Mouse (Mus musculus): ENCODE measurements around the gene Sv2c. TPM values are rescaled to one million over a fixed set of nuclear protein-coding genes. Genes with fewer than 3 reads are reported as not detected.
A peak's percentile ranks its signal among the peaks of the same experiment; 100 is the strongest.

Sv2c gene
- polyA plus RNA-seq, 1 experiment from 2014 or later = 0.75 TPM

DNA sequence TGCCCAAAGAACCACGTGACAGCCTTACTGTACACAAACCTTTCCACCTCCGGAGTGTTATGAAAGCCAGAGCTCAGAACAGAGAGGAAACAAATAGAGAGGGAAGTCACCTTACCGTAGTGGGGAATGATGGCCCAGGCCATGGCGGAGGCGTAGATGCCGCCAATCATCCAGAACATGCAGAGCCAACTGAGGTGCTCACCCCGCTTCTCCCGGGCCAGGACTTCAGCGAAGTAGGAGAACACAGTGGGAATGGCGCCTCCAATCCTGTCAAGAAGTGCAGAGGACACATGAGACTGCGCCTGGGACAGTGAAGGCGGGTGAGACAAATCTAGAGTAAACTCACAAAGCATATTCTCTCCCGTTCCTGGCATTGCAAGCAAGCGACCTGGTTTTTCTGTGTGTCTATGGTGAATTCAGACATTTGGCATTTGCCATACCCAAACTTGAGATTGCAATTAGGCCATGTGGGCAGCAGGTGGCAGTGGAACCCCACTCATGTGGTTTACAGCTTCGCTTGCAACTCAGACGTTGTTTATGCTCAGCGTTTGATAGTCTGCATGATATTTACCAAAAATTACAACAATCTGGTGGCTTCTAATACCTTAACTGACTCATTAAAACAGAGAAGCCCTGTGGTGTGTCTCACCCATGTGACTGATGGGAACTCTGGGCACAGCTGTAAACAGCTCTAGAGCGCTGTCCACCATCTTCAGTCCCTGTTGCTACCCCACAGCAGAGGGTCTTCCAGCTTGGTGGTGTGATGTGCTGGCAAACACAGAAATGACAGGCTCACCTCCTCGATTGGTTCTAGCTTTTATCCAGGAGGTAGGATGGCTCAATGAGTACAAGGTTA, 101.8 kb downstream of the Sv2c start:
- WGBS = 64% methylated on average over 19 of the region's 19 CpGs
- Histone ChIP-seq H3K27ac (no peak overlapping the region), H3K27me3 (ENCODE audit: low read depth, poor library complexity, severe bottlenecking) (no peaks in the 10 kb centered on the region), H3K36me3 (no peaks in the 10 kb centered on the region), H3K9me3 (replicated peaks) (no peaks in the 10 kb centered on the region), H3K4me1 (no peaks in the 10 kb centered on the region), H3K4me3 (no peak overlapping the region)
- peak; percentile 73 for DNase-seq (ENCODE audit: low spot score)

DNA sequence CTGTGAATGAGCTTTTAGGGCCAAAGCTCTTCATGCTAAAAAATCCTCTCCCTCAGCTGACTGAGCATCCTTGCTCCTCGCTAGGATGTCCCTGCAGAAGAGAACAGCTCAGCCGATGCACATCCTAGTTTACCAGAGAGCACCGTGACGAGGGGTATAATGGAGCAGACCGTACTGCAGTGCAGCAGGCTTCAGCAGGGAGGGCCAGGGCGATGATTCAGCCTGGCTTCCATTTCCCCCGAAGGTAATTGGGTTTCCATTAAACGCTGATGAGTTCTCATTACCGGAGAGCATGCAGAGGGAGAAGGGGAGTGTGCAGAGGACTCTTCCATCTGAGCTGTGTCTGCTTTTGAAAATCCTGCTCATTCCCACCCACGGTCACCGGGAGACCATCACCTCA, 108.5 kb downstream of the Sv2c start:
- H3K27ac ChIP-seq = no peak overlapping the region
- H3K4me1 ChIP-seq = no peaks in the 10 kb centered on the region
- no peaks in the 10 kb centered on the region for H3K27me3 ChIP-seq (ENCODE audit: low read depth, poor library complexity, severe bottlenecking)
- no peak for DNase-seq (ENCODE audit: low spot score)
- no peaks in the 10 kb centered on the region for H3K36me3 ChIP-seq
- H3K4me3 ChIP-seq = no peak overlapping the region
- 80% methylated on average over 11 of the region's 11 CpGs for WGBS
- H3K9me3 ChIP-seq (replicated peaks) = no peaks in the 10 kb centered on the region

DNA sequence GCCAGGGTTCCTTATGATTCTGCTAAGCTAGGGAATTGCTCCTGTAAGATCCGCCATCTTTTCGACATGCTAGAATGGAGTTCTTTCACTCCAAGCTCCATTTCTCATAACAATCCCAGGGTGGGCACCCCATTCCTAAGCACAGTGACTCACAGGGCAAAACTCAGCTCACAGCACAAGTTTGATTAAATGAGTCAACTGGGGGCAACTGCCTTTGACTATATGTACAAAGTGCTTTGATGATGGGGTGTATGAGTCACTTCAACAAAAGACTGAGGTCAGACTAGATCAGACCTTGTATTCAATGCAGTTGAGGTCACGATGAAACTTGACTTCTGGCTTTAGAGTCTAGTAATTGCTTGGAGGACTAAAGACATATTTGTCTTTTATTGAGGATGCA, 116.9 kb downstream of the Sv2c start:
- H3K27ac ChIP-seq = no peak overlapping the region
- DNase-seq (ENCODE audit: low spot score) = no peak
- no peaks in the 10 kb centered on the region for H3K9me3 ChIP-seq (replicated peaks)
- H3K27me3 ChIP-seq (ENCODE audit: low read depth, poor library complexity, severe bottlenecking) = no peaks in the 10 kb centered on the region
- H3K4me1 ChIP-seq = peaks cover 24% of the 10 kb centered on the region
- no peak overlapping the region for H3K4me3 ChIP-seq
- 93% methylated on average over 3 of the region's 3 CpGs for whole genome bisulfite sequencing
- H3K36me3 ChIP-seq = no peaks in the 10 kb centered on the region

DNA sequence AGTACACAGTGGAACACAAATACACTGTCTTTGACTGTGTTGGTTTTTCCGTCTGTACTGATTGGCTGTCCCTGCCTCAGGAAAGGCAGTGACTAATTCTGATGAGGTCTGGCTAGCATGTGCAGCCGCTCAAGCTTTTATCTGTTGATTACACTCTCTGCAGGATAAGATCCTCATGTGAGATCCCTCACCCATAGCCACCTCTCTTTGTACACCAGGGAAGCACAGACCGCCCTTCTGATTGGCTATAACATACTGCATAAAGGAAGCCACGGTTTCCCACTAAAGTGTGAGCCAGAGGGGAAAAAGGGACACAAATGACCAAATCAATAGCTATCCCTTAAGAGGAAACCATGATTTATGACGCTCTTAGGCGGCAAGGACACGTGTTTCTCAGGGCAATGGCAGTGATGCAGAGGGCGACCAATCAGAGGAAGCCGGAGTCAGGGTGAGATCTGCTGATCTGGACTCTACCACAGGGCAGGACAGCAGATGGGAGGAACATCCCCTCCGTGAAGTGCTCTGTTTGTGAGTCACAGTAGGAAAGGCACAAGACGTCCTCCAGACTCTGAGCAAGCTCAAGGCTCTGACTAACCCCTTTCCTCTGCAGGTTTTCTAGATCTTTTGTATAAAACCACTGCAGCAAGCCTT, 121.4 kb downstream of the Sv2c start:
- Histone ChIP-seq H3K4me1 (peaks cover 24% of the 10 kb centered on the region), H3K27ac (no peak overlapping the region; the same call in 1 of the 2 replicates), H3K36me3 (no peaks in the 10 kb centered on the region), H3K27me3 (ENCODE audit: low read depth, poor library complexity, severe bottlenecking) (no peaks in the 10 kb centered on the region), H3K4me3 (no peak overlapping the region), H3K9me3 (replicated peaks) (no peaks in the 10 kb centered on the region)
- WGBS = 37% methylated on average over 11 of the region's 11 CpGs
- DNase-seq (ENCODE audit: low spot score) = peak; percentile 33

DNA sequence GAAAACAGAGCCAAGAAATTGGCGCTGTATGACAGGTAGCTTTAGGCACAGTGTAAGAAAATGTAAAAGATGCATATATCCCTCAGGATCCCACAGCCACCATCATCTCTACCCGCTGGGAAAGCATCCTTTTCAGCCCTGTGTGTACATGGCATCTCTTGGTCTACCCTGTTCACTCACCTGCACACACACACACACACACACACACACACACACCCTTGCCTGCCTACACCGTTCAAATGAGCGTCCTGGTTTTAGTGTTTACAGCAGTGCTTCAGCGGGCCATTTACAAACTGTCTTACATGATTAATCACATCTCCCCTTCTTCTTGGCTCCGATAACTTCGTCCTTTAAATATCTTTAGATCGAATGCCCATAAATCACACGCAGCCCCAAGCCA, 123.4 kb downstream of the Sv2c start:
- no peak overlapping the region for H3K4me3 ChIP-seq
- no peak overlapping the region for H3K27ac ChIP-seq
- no peaks in the 10 kb centered on the region for H3K36me3 ChIP-seq
- peaks cover 25% of the 10 kb centered on the region for H3K4me1 ChIP-seq
- H3K27me3 ChIP-seq (ENCODE audit: low read depth, poor library complexity, severe bottlenecking) = no peaks in the 10 kb centered on the region
- no peaks in the 10 kb centered on the region for H3K9me3 ChIP-seq (replicated peaks)
- DNase-seq (ENCODE audit: low spot score) = no peak
- 78% methylated on average over 9 of the region's 9 CpGs for WGBS

DNA sequence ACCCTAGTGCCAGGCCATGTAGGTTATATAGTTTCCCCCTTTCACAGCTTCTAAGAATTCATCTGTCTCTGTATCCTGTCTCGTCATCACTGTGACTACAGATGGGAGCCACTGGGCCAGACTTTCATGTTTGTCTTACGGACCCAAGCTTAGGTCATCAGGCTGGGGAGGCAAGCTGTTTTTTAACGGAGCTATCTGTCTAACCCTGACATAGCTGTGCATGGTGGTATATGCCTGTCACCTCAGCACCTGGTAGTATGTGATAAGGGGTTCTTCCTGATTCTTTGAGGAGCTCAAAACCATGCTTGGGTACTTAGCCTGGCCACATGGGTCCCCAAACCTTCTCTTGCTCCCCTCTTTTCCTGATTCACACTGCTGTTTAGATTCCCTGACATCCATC, 124.2 kb downstream of the Sv2c start:
- peaks cover 30% of the 10 kb centered on the region for H3K4me1 ChIP-seq
- no peaks in the 10 kb centered on the region for H3K36me3 ChIP-seq
- no peaks in the 10 kb centered on the region for H3K27me3 ChIP-seq (ENCODE audit: low read depth, poor library complexity, severe bottlenecking)
- WGBS = 67% methylated on average over 3 of the region's 3 CpGs
- H3K9me3 ChIP-seq (replicated peaks) = no peaks in the 10 kb centered on the region
- no peak for DNase-seq (ENCODE audit: low spot score)
- H3K27ac ChIP-seq = no peak overlapping the region
- no peak overlapping the region for H3K4me3 ChIP-seq

- Histone ChIP-seq H3K27me3 (ENCODE audit: low read depth, poor library complexity, severe bottlenecking) (no peaks in the 10 kb centered on the region), H3K36me3 (no peaks in the 10 kb centered on the region), H3K27ac (peak overlapping the region; percentile 51), H3K9me3 (replicated peaks) (no peaks in the 10 kb centered on the region), H3K4me1 (peaks cover 42% of the 10 kb centered on the region), H3K4me3 (no peak overlapping the region)
- no peak for DNase-seq (ENCODE audit: low spot score)
- 91% methylated on average over 3 of the region's 3 CpGs for WGBS
Observed at GRCm38 (mm10) chr13:96003539-96003938, 128.8 kb downstream of the Sv2c start.

DNA sequence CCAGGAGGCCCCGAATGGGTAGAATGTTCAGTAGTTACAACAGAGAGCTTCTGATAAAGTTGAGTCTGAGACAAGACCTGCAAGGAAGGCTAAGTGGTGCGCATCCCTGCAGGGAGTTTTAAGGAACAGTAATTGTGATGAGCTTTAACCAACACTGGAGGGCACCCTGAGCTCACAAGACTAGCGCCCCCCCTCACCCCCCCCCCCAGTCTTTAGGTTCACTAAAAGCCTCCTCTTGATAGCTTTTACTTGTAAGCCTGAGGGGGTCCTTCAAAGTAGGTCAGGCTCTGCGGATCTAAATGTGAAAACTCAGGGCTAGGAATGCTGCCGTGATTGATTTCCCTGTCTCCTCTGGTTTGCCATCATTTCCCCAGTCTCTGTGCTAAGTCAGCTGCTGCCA, 129.9 kb downstream of the Sv2c start:
- H3K36me3 ChIP-seq = no peaks in the 10 kb centered on the region
- DNase-seq (ENCODE audit: low spot score) = no peak
- H3K4me3 ChIP-seq = no peak overlapping the region
- WGBS = 37% methylated on average over 5 of the region's 5 CpGs
- H3K27ac ChIP-seq = no peak overlapping the region
- H3K4me1 ChIP-seq = peaks cover 49% of the 10 kb centered on the region
- no peaks in the 10 kb centered on the region for H3K27me3 ChIP-seq (ENCODE audit: low read depth, poor library complexity, severe bottlenecking)
- H3K9me3 ChIP-seq (replicated peaks) = no peaks in the 10 kb centered on the region

DNA sequence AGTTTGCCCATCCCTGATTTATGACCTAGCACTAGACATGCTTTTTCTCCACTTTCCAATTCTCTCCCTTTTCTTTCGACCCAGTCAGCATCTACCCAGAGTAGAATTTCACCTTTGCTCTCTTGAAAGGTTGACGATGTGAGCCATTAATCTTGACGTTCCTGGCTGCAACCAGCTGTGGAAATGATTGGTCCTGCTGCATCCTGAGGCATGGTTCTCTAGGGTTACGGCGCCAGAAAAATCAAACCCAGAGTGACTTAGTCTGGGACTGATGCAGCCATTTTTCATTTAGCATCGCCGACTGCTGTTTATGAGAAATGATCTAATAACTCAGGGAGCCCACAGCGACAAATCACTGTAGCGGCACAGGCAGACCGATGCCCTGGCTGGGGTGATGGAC, 133.0 kb downstream of the Sv2c start:
- H3K27ac ChIP-seq = peak overlapping the region; percentile 76
- H3K4me1 ChIP-seq = peaks cover 66% of the 10 kb centered on the region
- no peaks in the 10 kb centered on the region for H3K27me3 ChIP-seq (ENCODE audit: low read depth, poor library complexity, severe bottlenecking)
- no peaks in the 10 kb centered on the region for H3K36me3 ChIP-seq
- DNase-seq (ENCODE audit: low spot score) = peak; percentile 55
- H3K9me3 ChIP-seq (replicated peaks) = no peaks in the 10 kb centered on the region
- 22% methylated on average over 10 of the region's 10 CpGs for WGBS
- peak overlapping the region; percentile 24; the same call in 1 of the 2 replicates for H3K4me3 ChIP-seq

GRCm38 (mm10) chr13:95997294-95997693, 135.1 kb downstream of the Sv2c start:
- Histone ChIP-seq H3K36me3 (no peaks in the 10 kb centered on the region), H3K4me1 (peaks cover 54% of the 10 kb centered on the region), H3K9me3 (replicated peaks) (no peaks in the 10 kb centered on the region), H3K27me3 (ENCODE audit: low read depth, poor library complexity, severe bottlenecking) (no peaks in the 10 kb centered on the region), H3K4me3 (no peak overlapping the region), H3K27ac (no peak overlapping the region)
- no peak for DNase-seq (ENCODE audit: low spot score)
- 53% methylated on average over 2 of the region's 2 CpGs for WGBS

- peak overlapping the region; percentile 56 for H3K27ac ChIP-seq
- whole genome bisulfite sequencing = 67% methylated on average over 27 of the region's 27 CpGs
- no peaks in the 10 kb centered on the region for H3K9me3 ChIP-seq (replicated peaks)
- no peak overlapping the region for H3K4me3 ChIP-seq
- no peaks in the 10 kb centered on the region for H3K36me3 ChIP-seq
- DNase-seq (ENCODE audit: low spot score) = no peak
- H3K4me1 ChIP-seq = peaks cover 46% of the 10 kb centered on the region
- no peaks in the 10 kb centered on the region for H3K27me3 ChIP-seq (ENCODE audit: low read depth, poor library complexity, severe bottlenecking)
Observed at GRCm38 (mm10) chr13:95994705-95995703, 137.4 kb downstream of the Sv2c start.

- no peak for DNase-seq (ENCODE audit: low spot score)
- 90% methylated on average over 9 of the region's 9 CpGs for WGBS
- no peak overlapping the region for H3K4me3 ChIP-seq
- no peak overlapping the region for H3K27ac ChIP-seq
- H3K27me3 ChIP-seq (ENCODE audit: low read depth, poor library complexity, severe bottlenecking) = peaks cover 4% of the 10 kb centered on the region; the same call in 1 of the 2 replicates
- peaks cover 12% of the 10 kb centered on the region; the same call in 1 of the 2 replicates for H3K4me1 ChIP-seq
- H3K36me3 ChIP-seq = no peaks in the 10 kb centered on the region
- no peaks in the 10 kb centered on the region for H3K9me3 ChIP-seq (replicated peaks)
Observed at GRCm38 (mm10) chr13:95988181-95988580, 144.2 kb downstream of the Sv2c start.
